Mouse (Mus musculus) liver, embryonic 14.5 days (tissue): Measurements from ENCODE around the gene Map3k10. TPM values are rescaled to one million over a fixed set of nuclear protein-coding genes. Genes with fewer than 3 reads are reported as not detected.

ENCODE experiments used
- ATAC-seq: fragments of 200-750 bp; cut with Nextera tagmentation; 2 replicates; pipeline ENCODE4 v1.8.0; 2017; ENCODE audit warnings: moderate number of reproducible peaks, mild to moderate bottlenecking, moderate library complexity; ENCODE audit not compliant: insufficient read depth
- DNase-seq, 3 experiments: peaks; one replicate each; pipeline ENCODE4 v3.0.0-alpha.2; 2012 to 2013; ENCODE audit warnings: low read depth in 3 of 3, low spot score in 3 of 3
- H3K27ac ChIP-seq: fragments of 300-500 bp; sonication (generic); 2 replicates; pipeline ENCODE4 v1.5.1; 2014; ENCODE audit warnings: moderate library complexity, mild to moderate bottlenecking, control low read depth, inconsistent platforms
- H3K27me3 ChIP-seq: fragments of 300-500 bp; sonication (generic); 2 replicates; pipeline ENCODE4 v1.6.1; 2014; ENCODE audit warnings: mild to moderate bottlenecking, low read length, moderate library complexity; ENCODE audit not compliant: control insufficient read depth, insufficient read depth
- H3K36me3 ChIP-seq: fragments of 300-500 bp; sonication (generic); replicated peaks from 2 replicates; pipeline ENCODE4 v1.6.1; 2014; ENCODE audit warnings: low read depth; ENCODE audit not compliant: control insufficient read depth, insufficient read depth
- H3K4me1 ChIP-seq, 2 experiments: fragments of 200-500 bp in 1 of 2; fragments of 300-500 bp in 1 of 2; sonication (generic) in 1 of 2; replicated peaks; 2 replicates each; pipeline ENCODE4 v1.6.1; 2012 to 2014; ENCODE audit warnings: antibody characterized with exemption in 1 of 2, inconsistent platforms in 1 of 2, low read length in 1 of 2; ENCODE audit not compliant: control insufficient read depth in 2 of 2, insufficient read depth in 2 of 2
- H3K4me2 ChIP-seq: fragments of 300-500 bp; sonication (generic); 2 replicates; pipeline ENCODE4 v1.6.1; 2014; ENCODE audit warnings: low read depth, mild to moderate bottlenecking, control low read depth, moderate library complexity
- H3K4me3 ChIP-seq, 2 experiments: fragments of 200-500 bp in 1 of 2; fragments of 300-500 bp in 1 of 2; sonication (generic) in 1 of 2; 2 replicates each; pipeline ENCODE4 v1.5.1; 2012 to 2014; ENCODE audit warnings: low read depth in 2 of 2, low read length in 2 of 2, mild to moderate bottlenecking in 2 of 2, control low read depth in 1 of 2, inconsistent platforms in 1 of 2, moderate library complexity in 1 of 2; ENCODE audit not compliant: insufficient read depth in 1 of 2
- H3K9ac ChIP-seq: fragments of 300-500 bp; sonication (generic); replicated peaks from 2 replicates; pipeline ENCODE4 v1.6.1; 2014; ENCODE audit warnings: mild to moderate bottlenecking, control low read depth, moderate library complexity
- H3K9me3 ChIP-seq: fragments of 300-500 bp; sonication (generic); 2 replicates; pipeline ENCODE4 v1.6.1; 2016; ENCODE audit warnings: low read length, mixed read lengths; ENCODE audit not compliant: control insufficient read depth
- CTCF ChIP-seq: IDR thresholded peaks from 2 replicates; pipeline ENCODE4 v1.5.1; 2016; ENCODE audit warnings: antibody characterized with exemption, low read depth, control low read depth
- EP300 ChIP-seq: IDR thresholded peaks from 2 replicates; pipeline ENCODE4 v1.6.1; 2016; ENCODE audit warnings: antibody characterized with exemption, low read depth
- WGBS: fragments of 180-500 bp; shearing (Covaris S2); extraction: QIAGEN DNeasy Blood & Tissue Kit; methylation state at CpG from one replicate; pipeline ENCODE4 v1.1.7; 2014; ENCODE audit not compliant: insufficient replicate concordance; 5-methylcytosine and 5-hydroxymethylcytosine counted together
- polyA plus RNA-seq, 2 experiments: library from polyadenylated mRNA; depleted of rRNA in 1 of 2; stranded (reverse) in 1 of 2; unstranded in 1 of 2; fragments of >200 nt; fragmentation: Nextera tagmentation in 1 of 2; extraction: Ambion mirVana in 1 of 2; gene quantifications; 2 replicates each; pipeline versions ENCODE4 v1.2.1 to v1.2.3; 2012 to 2014

Map3k10 gene
- polyA plus RNA-seq, 2 experiments = 1.0 to 3.4 TPM

- H3K36me3 ChIP-seq = peaks cover 11% of the 10 kb centered on the region
- H3K27me3 ChIP-seq = no peaks in the 10 kb centered on the region
- H3K9ac ChIP-seq = no peak overlapping the region
- 57% methylated on average over 10 of the region's 10 CpGs for WGBS
- DNase-seq (no peak), ATAC-seq (no peak)
- TF ChIP-seq CTCF (no peak), EP300 (no peak)
- no peak overlapping the region for H3K4me3 ChIP-seq
- H3K4me1 ChIP-seq = peaks cover 0 to 14% of the 10 kb centered on the region in 2 experiments; a peak in 2 of 4 replicates
- H3K27ac ChIP-seq = no peak overlapping the region
- H3K4me2 ChIP-seq = no peak overlapping the region
- no peaks in the 10 kb centered on the region for H3K9me3 ChIP-seq
These were observed 67.7 kb downstream of the Map3k10 start for GRCm38 (mm10) chr7:27606481-27607254.

Other genes with a start within 250 kb of the Map3k10 start
- gene Sptbn4, start 226.9 kb downstream of the Map3k10 start, polyA plus RNA-seq (2012; rRNA removed) = 0.06 TPM in 2 replicates
- 0.05 and 0.06 TPM in 2 replicates for gene Sptbn4, start 226.9 kb downstream of the Map3k10 start, polyA plus RNA-seq (2014; fragmentation: Nextera tagmentation; extraction: Ambion mirVana)
- gene Blvrb, start 226.6 kb downstream of the Map3k10 start, polyA plus RNA-seq (2012; rRNA removed) = 673 and 878 TPM in 2 replicates
- gene Blvrb, start 226.6 kb downstream of the Map3k10 start, polyA plus RNA-seq (2014; fragmentation: Nextera tagmentation; extraction: Ambion mirVana) = 1,114 and 1,162 TPM in 2 replicates
- 22.6 and 24.0 TPM in 2 replicates for gene Sertad3, start 200.8 kb downstream of the Map3k10 start, polyA plus RNA-seq (2012; rRNA removed)
- gene Sertad3, start 200.8 kb downstream of the Map3k10 start, polyA plus RNA-seq (2014; fragmentation: Nextera tagmentation; extraction: Ambion mirVana) = 22.5 and 25.3 TPM in 2 replicates
- gene Sertad1, start 187.7 kb downstream of the Map3k10 start, polyA plus RNA-seq (2012; rRNA removed) = 9.9 and 13.5 TPM in 2 replicates
- gene Sertad1, start 187.7 kb downstream of the Map3k10 start, polyA plus RNA-seq (2014; fragmentation: Nextera tagmentation; extraction: Ambion mirVana) = 19.7 and 20.3 TPM in 2 replicates
- gene Prx, start 175.3 kb downstream of the Map3k10 start, polyA plus RNA-seq (2012; rRNA removed) = 0.55 and 0.73 TPM in 2 replicates
- gene Prx, start 175.3 kb downstream of the Map3k10 start, polyA plus RNA-seq (2014; fragmentation: Nextera tagmentation; extraction: Ambion mirVana) = 0.23 and 0.29 TPM in 2 replicates
- 0.49 and 0.50 TPM in 2 replicates for gene Hipk4, start 151.3 kb downstream of the Map3k10 start, polyA plus RNA-seq (2012; rRNA removed)
- gene Hipk4, start 151.3 kb downstream of the Map3k10 start, polyA plus RNA-seq (2014; fragmentation: Nextera tagmentation; extraction: Ambion mirVana) = 0.06 TPM in 1 of 2 replicates, not detected in the other
- 48.9 and 55.9 TPM in 2 replicates for gene Pld3, start 121.4 kb downstream of the Map3k10 start, polyA plus RNA-seq (2012; rRNA removed)
- 55.0 TPM in 2 replicates for gene Pld3, start 121.4 kb downstream of the Map3k10 start, polyA plus RNA-seq (2014; fragmentation: Nextera tagmentation; extraction: Ambion mirVana)
- 13.8 and 14.9 TPM in 2 replicates for gene 2310022A10Rik, start 121.4 kb downstream of the Map3k10 start, polyA plus RNA-seq (2012; rRNA removed)
- 12.7 and 14.6 TPM in 2 replicates for gene 2310022A10Rik, start 121.4 kb downstream of the Map3k10 start, polyA plus RNA-seq (2014; fragmentation: Nextera tagmentation; extraction: Ambion mirVana)
- gene Akt2, start 83.0 kb downstream of the Map3k10 start, polyA plus RNA-seq (2012; rRNA removed) = 21.5 and 23.2 TPM in 2 replicates
- gene Akt2, start 83.0 kb downstream of the Map3k10 start, polyA plus RNA-seq (2014; fragmentation: Nextera tagmentation; extraction: Ambion mirVana) = 21.5 and 23.8 TPM in 2 replicates
- 0.05 TPM in 1 of 2 replicates, not detected in the other for gene Ttc9b, start 20.7 kb downstream of the Map3k10 start, polyA plus RNA-seq (2012; rRNA removed)
- gene Ttc9b, start 20.7 kb downstream of the Map3k10 start, polyA plus RNA-seq (2014; fragmentation: Nextera tagmentation; extraction: Ambion mirVana) = not detected in 2 replicates
- 0.11 and 0.19 TPM in 2 replicates for gene Zfp607b, start 14.7 kb upstream of the Map3k10 start, polyA plus RNA-seq (2012; rRNA removed)
- gene Zfp607b, start 14.7 kb upstream of the Map3k10 start, polyA plus RNA-seq (2014; fragmentation: Nextera tagmentation; extraction: Ambion mirVana) = 0.23 and 0.25 TPM in 2 replicates
- gene Zfp60, start 56.8 kb upstream of the Map3k10 start, polyA plus RNA-seq (2012; rRNA removed) = 0.97 and 1.4 TPM in 2 replicates
- gene Zfp60, start 56.8 kb upstream of the Map3k10 start, polyA plus RNA-seq (2014; fragmentation: Nextera tagmentation; extraction: Ambion mirVana) = 3.1 and 4.5 TPM in 2 replicates
- 0.50 and 0.90 TPM in 2 replicates for gene Zfp626, start 132.6 kb upstream of the Map3k10 start, polyA plus RNA-seq (2012; rRNA removed)
- 0.55 and 0.71 TPM in 2 replicates for gene Zfp626, start 132.6 kb upstream of the Map3k10 start, polyA plus RNA-seq (2014; fragmentation: Nextera tagmentation; extraction: Ambion mirVana)
- 0.42 and 0.68 TPM in 2 replicates for gene Zfp59, start 164.0 kb upstream of the Map3k10 start, polyA plus RNA-seq (2012; rRNA removed)
- gene Zfp59, start 164.0 kb upstream of the Map3k10 start, polyA plus RNA-seq (2014; fragmentation: Nextera tagmentation; extraction: Ambion mirVana) = 1.5 and 1.9 TPM in 2 replicates
- gene Zfp607a, start 182.9 kb upstream of the Map3k10 start, polyA plus RNA-seq (2012; rRNA removed) = 0.35 and 0.59 TPM in 2 replicates
- 0.66 and 0.84 TPM in 2 replicates for gene Zfp607a, start 182.9 kb upstream of the Map3k10 start, polyA plus RNA-seq (2014; fragmentation: Nextera tagmentation; extraction: Ambion mirVana)